Mouse (Mus musculus): ENCODE data around the gene Pla2g3.

DNA sequence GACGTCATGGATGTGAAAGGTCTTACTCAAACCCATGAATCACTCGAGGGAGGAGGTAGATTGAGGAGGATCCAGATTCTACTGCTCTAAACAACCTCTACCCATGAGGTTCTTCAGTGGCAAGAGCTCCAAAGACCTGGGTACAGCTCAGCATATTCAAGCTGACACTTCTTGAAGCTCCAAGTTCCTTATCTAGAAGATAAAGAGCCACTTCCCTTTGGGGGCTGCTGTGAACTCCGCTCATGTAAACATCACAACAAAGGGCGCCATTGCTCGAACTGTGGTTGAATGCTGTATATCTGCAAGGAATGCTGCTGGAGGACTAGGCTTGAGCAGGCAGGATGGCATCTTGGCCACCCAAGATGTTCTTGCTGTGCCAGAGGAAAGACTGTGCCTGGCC, 952 bp downstream of the Pla2g3 start:
- TF ChIP-seq CTCF (IDR thresholded peaks at IDR 0.05; ENCODE audit: low read depth) (no peak), EP300 (IDR thresholded peaks at IDR 0.05; ENCODE audit: low read depth) (no peak)
